Mouse (Mus musculus): Measurements from ENCODE around the gene Gsc. TPM values are rescaled to one million over a fixed set of nuclear protein-coding genes. Genes with fewer than 3 reads are reported as not detected.

Gsc gene
- polyA plus RNA-seq, 1 experiment from 2014 or later: 0.43 TPM

DNA sequence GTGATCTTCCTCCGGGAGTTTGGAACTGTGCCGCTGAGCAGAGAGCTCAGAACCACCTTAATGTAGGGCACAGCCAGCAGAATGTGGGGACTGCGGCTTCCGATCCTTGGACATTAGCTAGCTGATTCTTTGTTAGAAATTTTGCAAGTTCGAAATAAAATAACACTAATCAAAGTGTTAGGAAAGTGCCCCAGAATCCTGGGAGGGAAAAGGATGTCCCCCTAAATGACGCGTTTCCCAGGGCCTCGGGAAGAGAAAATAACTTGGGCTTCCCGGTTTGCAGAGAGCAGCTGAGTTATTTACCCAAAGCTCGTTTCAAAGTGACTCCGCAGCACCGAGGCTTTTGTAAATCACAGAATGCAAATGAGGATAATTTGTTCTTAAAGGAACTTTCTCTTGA lies 3.9 kb upstream of the Gsc start:
- peaks cover 17% of the 10 kb centered on the region for H3K4me1 ChIP-seq (ENCODE audit: control insufficient read depth, insufficient read depth, low read length)
- no peak overlapping the region for H3K27ac ChIP-seq (ENCODE audit: low read length)
- ATAC-seq (replicated peaks; ENCODE audit: extremely low read depth, insufficient read depth, low FRiP score): no peak
- H3K4me2 ChIP-seq (ENCODE audit: low read depth, low read length): no peak overlapping the region
- H3K9me3 ChIP-seq (replicated peaks; ENCODE audit: control insufficient read depth, low read length): peaks cover 2% of the 10 kb centered on the region; the same call in 1 of the 2 replicates
- WGBS: 2% methylated on average over 12 of the region's 12 CpGs
- H3K9ac ChIP-seq (ENCODE audit: low read length): no peak overlapping the region
- H3K36me3 ChIP-seq (ENCODE audit: control insufficient read depth, insufficient read depth): no peaks in the 10 kb centered on the region
- no peak overlapping the region for H3K4me3 ChIP-seq (ENCODE audit: low read length)
- peaks cover 68% of the 10 kb centered on the region for H3K27me3 ChIP-seq (ENCODE audit: control insufficient read depth, insufficient read depth, low read length)

DNA sequence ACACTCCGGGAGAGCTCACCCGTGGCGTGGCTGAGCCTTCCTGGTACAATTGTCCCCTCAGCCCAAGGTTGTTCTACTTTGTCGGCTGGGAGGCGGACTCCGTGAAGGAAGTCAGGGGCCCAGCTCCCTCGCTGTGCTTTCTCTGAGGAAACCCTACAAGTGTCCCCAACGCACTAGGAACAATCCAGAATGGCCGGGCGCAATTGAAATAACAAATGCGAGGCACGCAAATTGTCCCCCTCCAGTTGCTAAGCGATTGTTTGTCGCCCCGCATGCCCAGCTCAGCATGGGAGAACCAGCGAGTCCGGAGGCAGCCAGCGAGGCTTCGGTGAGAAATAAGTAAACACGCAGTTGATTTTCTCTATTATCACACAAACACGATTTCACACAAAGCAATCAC lies 2.8 kb upstream of the Gsc start:
- Histone ChIP-seq H3K9ac (ENCODE audit: low read length) (no peak overlapping the region), H3K4me2 (ENCODE audit: low read depth, low read length) (no peak overlapping the region), H3K4me1 (ENCODE audit: control insufficient read depth, insufficient read depth, low read length) (peaks cover 20% of the 10 kb centered on the region), H3K36me3 (ENCODE audit: control insufficient read depth, insufficient read depth) (no peaks in the 10 kb centered on the region), H3K9me3 (replicated peaks; ENCODE audit: control insufficient read depth, low read length) (no peaks in the 10 kb centered on the region), H3K27me3 (ENCODE audit: control insufficient read depth, insufficient read depth, low read length) (peaks cover 75% of the 10 kb centered on the region), H3K27ac (ENCODE audit: low read length) (no peak overlapping the region), H3K4me3 (ENCODE audit: low read length) (no peak overlapping the region)
- WGBS: 4% methylated on average over 21 of the region's 21 CpGs
- no peak for ATAC-seq (replicated peaks; ENCODE audit: extremely low read depth, insufficient read depth, low FRiP score)

GRCm38 (mm10) chr12:104474881-104475740 lies 2.0 kb upstream of the Gsc start:
- peaks cover 75% of the 10 kb centered on the region for H3K27me3 ChIP-seq (ENCODE audit: control insufficient read depth, insufficient read depth, low read length)
- H3K4me1 ChIP-seq (ENCODE audit: control insufficient read depth, insufficient read depth, low read length): peaks cover 20% of the 10 kb centered on the region
- H3K27ac ChIP-seq (ENCODE audit: low read length): no peak overlapping the region
- no peaks in the 10 kb centered on the region for H3K36me3 ChIP-seq (ENCODE audit: control insufficient read depth, insufficient read depth)
- H3K9ac ChIP-seq (ENCODE audit: low read length): no peak overlapping the region
- 8% methylated on average over 22 of the region's 22 CpGs for WGBS
- H3K4me2 ChIP-seq (ENCODE audit: low read depth, low read length): no peak overlapping the region
- H3K4me3 ChIP-seq (ENCODE audit: low read length): no peak overlapping the region; the same call in 1 of the 2 replicates
- no peak for ATAC-seq (replicated peaks; ENCODE audit: extremely low read depth, insufficient read depth, low FRiP score)
- no peaks in the 10 kb centered on the region for H3K9me3 ChIP-seq (replicated peaks; ENCODE audit: control insufficient read depth, low read length)

DNA sequence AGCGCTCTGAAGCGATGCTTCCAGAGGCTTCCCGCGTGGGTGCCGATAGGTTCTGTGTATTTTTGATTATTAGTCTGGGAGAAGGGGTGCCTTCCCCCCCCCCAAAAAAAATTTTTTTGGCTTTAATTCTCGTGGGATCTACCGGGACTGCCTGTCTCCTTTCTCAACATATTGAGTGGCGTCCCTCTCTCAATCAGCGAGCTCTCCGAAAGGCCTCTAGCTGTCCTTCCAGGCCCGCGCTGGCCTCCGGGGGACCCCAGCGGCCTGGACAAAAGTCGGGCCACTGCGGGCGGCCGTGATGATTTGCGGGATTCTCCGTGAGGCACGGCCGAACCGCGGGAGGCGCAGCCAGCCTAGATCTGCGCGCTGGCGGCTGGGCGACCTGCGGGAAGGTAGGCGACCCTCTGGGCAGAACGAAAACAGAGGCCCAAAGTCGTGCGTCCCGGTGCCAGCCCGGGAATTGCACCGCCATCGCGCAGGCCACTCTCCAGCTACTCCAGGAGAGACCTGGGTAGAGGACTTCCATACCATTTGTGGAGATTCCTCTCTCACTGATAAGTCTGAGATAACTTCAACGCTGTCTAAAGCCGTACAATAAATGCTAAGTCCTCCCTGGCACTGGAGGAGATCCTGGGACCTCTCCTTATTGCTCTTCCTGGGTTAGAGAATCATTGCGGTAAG lies 1.2 kb upstream of the Gsc start:
- Histone ChIP-seq H3K4me1 (ENCODE audit: control insufficient read depth, insufficient read depth, low read length) (peaks cover 20% of the 10 kb centered on the region), H3K4me3 (ENCODE audit: low read length) (peak overlapping the region; percentile 32), H3K9ac (ENCODE audit: low read length) (no peak overlapping the region), H3K36me3 (ENCODE audit: control insufficient read depth, insufficient read depth) (no peaks in the 10 kb centered on the region), H3K9me3 (replicated peaks; ENCODE audit: control insufficient read depth, low read length) (no peaks in the 10 kb centered on the region), H3K27ac (ENCODE audit: low read length) (no peak overlapping the region), H3K27me3 (ENCODE audit: control insufficient read depth, insufficient read depth, low read length) (peaks cover 75% of the 10 kb centered on the region), H3K4me2 (ENCODE audit: low read depth, low read length) (no peak overlapping the region)
- ATAC-seq (replicated peaks; ENCODE audit: extremely low read depth, insufficient read depth, low FRiP score): no peak
- WGBS: 3% methylated on average over 42 of the region's 42 CpGs

DNA sequence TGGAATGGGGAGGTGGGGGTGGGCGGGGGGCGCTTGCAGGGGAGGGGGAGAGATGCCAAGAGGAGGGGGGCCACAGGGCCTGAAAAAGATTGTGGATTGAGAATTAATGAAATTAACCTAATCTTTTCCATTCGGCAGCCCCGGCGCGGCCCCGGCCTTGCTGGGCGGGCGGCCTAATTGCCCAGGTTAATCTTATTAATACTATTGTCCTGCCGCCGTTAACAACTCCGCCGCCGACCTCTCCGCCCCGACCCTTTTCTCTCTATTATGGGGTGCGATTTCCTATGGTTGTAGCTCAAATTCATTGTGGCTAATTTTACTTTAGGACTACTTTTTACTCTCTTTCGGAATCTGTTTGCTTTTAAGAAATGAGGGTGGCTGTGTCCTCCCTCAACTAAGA lies 362 bp upstream of the Gsc start:
- Histone ChIP-seq H3K4me1 (ENCODE audit: control insufficient read depth, insufficient read depth, low read length) (peaks cover 25% of the 10 kb centered on the region), H3K27ac (ENCODE audit: low read length) (no peak overlapping the region), H3K9me3 (replicated peaks; ENCODE audit: control insufficient read depth, low read length) (no peaks in the 10 kb centered on the region), H3K4me2 (ENCODE audit: low read depth, low read length) (peak overlapping the region; percentile 90), H3K27me3 (ENCODE audit: control insufficient read depth, insufficient read depth, low read length) (peaks cover 76% of the 10 kb centered on the region), H3K4me3 (ENCODE audit: low read length) (peak overlapping the region; percentile 70), H3K36me3 (ENCODE audit: control insufficient read depth, insufficient read depth) (no peaks in the 10 kb centered on the region), H3K9ac (ENCODE audit: low read length) (no peak overlapping the region)
- no peak for ATAC-seq (replicated peaks; ENCODE audit: extremely low read depth, insufficient read depth, low FRiP score)
- WGBS: 2% methylated on average over 16 of the region's 18 CpGs

GRCm38 (mm10) chr12:104472218-104472525 lies 958 bp downstream of the Gsc start:
- H3K36me3 ChIP-seq (ENCODE audit: control insufficient read depth, insufficient read depth): no peaks in the 10 kb centered on the region
- no peak for ATAC-seq (replicated peaks; ENCODE audit: extremely low read depth, insufficient read depth, low FRiP score)

DNA sequence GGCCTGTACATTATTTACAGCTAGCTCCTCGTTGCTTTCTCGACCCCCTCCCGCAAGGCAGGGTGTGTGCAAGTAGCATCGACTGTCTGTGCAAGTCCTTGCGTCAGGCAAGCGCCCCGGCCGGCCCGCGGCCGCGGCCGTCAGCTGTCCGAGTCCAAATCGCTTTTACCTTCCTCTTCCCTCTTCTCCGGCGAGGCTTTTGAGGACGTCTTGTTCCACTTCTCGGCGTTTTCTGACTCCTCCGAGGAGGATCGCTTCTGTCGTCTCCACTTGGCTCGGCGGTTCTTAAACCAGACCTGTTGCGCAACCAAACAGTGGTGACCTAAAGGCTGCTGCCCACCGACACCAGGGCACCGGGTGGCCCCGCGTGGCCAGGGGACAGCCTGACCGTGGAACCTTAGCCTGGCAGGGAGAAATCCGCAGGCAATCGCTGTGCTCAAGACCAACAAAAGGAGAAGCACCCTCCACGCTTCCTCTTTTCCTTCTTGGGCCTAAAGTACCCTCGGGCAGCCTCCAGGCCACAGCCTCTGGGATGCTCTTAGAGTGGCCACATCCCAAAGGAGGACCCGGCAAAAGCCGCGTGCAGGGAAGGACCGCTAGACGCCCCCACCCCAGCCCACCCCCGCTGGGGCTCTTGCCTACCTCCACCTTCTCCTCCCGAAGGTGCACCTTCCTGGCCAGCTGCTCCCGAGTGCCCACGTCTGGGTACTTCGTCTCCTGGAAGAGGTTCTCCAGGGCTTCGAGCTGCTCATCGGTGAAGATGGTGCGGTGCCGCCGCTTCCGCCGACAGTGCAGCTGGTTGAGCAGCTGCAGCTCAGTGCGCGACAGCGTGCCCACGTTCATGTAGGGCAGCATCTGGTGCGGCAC lies 1.5 kb downstream of the Gsc start:
- no peaks in the 10 kb centered on the region for H3K9me3 ChIP-seq (replicated peaks; ENCODE audit: control insufficient read depth, low read length)
- peaks cover 67% of the 10 kb centered on the region for H3K27me3 ChIP-seq (ENCODE audit: control insufficient read depth, insufficient read depth, low read length)
- peak overlapping the region; percentile 70 for H3K4me3 ChIP-seq (ENCODE audit: low read length)
- H3K36me3 ChIP-seq (ENCODE audit: control insufficient read depth, insufficient read depth): no peaks in the 10 kb centered on the region
- no peak overlapping the region for H3K9ac ChIP-seq (ENCODE audit: low read length)
- WGBS: 2% methylated on average over 57 of the region's 57 CpGs
- ATAC-seq (replicated peaks; ENCODE audit: extremely low read depth, insufficient read depth, low FRiP score): no peak
- H3K4me2 ChIP-seq (ENCODE audit: low read depth, low read length): peak overlapping the region; percentile 90
- H3K27ac ChIP-seq (ENCODE audit: low read length): no peak overlapping the region
- H3K4me1 ChIP-seq (ENCODE audit: control insufficient read depth, insufficient read depth, low read length): peaks cover 27% of the 10 kb centered on the region

More at GRCm38 (mm10) chr12:104472218-104472525, 958 bp downstream of the Gsc start:
- Histone ChIP-seq H3K9ac (ENCODE audit: low read length) (no peak overlapping the region), H3K27me3 (ENCODE audit: control insufficient read depth, insufficient read depth, low read length) (peaks cover 69% of the 10 kb centered on the region), H3K4me3 (ENCODE audit: low read length) (peak overlapping the region; percentile 70), H3K4me2 (ENCODE audit: low read depth, low read length) (peak overlapping the region; percentile 90), H3K4me1 (ENCODE audit: control insufficient read depth, insufficient read depth, low read length) (peaks cover 27% of the 10 kb centered on the region), H3K27ac (ENCODE audit: low read length) (no peak overlapping the region), H3K9me3 (replicated peaks; ENCODE audit: control insufficient read depth, low read length) (no peaks in the 10 kb centered on the region)
- 2% methylated on average over 25 of the region's 25 CpGs for WGBS

- Histone ChIP-seq H3K27me3 (ENCODE audit: control insufficient read depth, insufficient read depth, low read length) (peaks cover 62% of the 10 kb centered on the region), H3K27ac (ENCODE audit: low read length) (no peak overlapping the region), H3K4me1 (ENCODE audit: control insufficient read depth, insufficient read depth, low read length) (peaks cover 27% of the 10 kb centered on the region), H3K4me3 (ENCODE audit: low read length) (no peak overlapping the region), H3K9ac (ENCODE audit: low read length) (no peak overlapping the region), H3K9me3 (replicated peaks; ENCODE audit: control insufficient read depth, low read length) (no peaks in the 10 kb centered on the region), H3K36me3 (ENCODE audit: control insufficient read depth, insufficient read depth) (no peaks in the 10 kb centered on the region), H3K4me2 (ENCODE audit: low read depth, low read length) (no peak overlapping the region)
- WGBS: 54% methylated on average over 6 of the region's 6 CpGs
- ATAC-seq (replicated peaks; ENCODE audit: extremely low read depth, insufficient read depth, low FRiP score): no peak
Measured at GRCm38 (mm10) chr12:104470646-104471045, 2.5 kb downstream of the Gsc start.

Measured in heart, embryonic 16.5 days (tissue).